Mouse (Mus musculus): ENCODE results near the gene Mok. TPM values are rescaled to one million over a fixed set of nuclear protein-coding genes. Genes with fewer than 3 reads are reported as not detected.

The Mok gene
- polyA plus RNA-seq, 1 experiment from 2014 or later: 6.2 TPM

- ATAC-seq (replicated peaks; ENCODE audit: low FRiP score): no peak
- Histone ChIP-seq H3K36me3 (peaks cover 6% of the 10 kb centered on the region; the same call in 1 of the 2 replicates), H3K4me2 (no peak overlapping the region), H3K4me1 (peaks cover 14% of the 10 kb centered on the region), H3K27ac (no peak overlapping the region), H3K9ac (no peak overlapping the region), H3K9me3 (replicated peaks) (no peaks in the 10 kb centered on the region), H3K27me3 (no peaks in the 10 kb centered on the region), H3K4me3 (replicated peaks) (no peak overlapping the region)
- WGBS: 91% methylated on average over 10 of the region's 10 CpGs
These were observed 38.8 kb downstream of the Mok start for GRCm38 (mm10) chr12:110801876-110802464.

GRCm38 (mm10) chr12:110799226-110799625 is 41.5 kb downstream of the Mok start:
- Histone ChIP-seq H3K9me3 (replicated peaks) (no peaks in the 10 kb centered on the region), H3K36me3 (0 out of 2 replicates have a peak, but pooled peaks cover 2% of the 10 kb centered on the region), H3K4me3 (replicated peaks) (no peak overlapping the region), H3K4me2 (no peak overlapping the region), H3K4me1 (peaks cover 20% of the 10 kb centered on the region), H3K27me3 (no peaks in the 10 kb centered on the region), H3K27ac (no peak overlapping the region), H3K9ac (no peak overlapping the region)
- 95% methylated on average over 4 of the region's 4 CpGs for WGBS
- ATAC-seq (replicated peaks; ENCODE audit: low FRiP score): no peak

- Histone ChIP-seq H3K4me3 (replicated peaks) (no peak overlapping the region), H3K27me3 (no peaks in the 10 kb centered on the region), H3K9ac (no peak overlapping the region), H3K36me3 (peaks cover 6% of the 10 kb centered on the region), H3K4me1 (peaks cover 19% of the 10 kb centered on the region), H3K27ac (peak overlapping the region; percentile 28), H3K9me3 (replicated peaks) (no peaks in the 10 kb centered on the region), H3K4me2 (no peak overlapping the region)
- peak; percentile 44; the same call in 1 of the 2 replicates for ATAC-seq (replicated peaks; ENCODE audit: low FRiP score)
- 74% methylated on average over 10 of the region's 10 CpGs for WGBS
These were observed 42.8 kb downstream of the Mok start for GRCm38 (mm10) chr12:110797842-110798431.

- 78% methylated on average over 6 of the region's 6 CpGs for WGBS
- peaks cover 13% of the 10 kb centered on the region for H3K36me3 ChIP-seq
- no peak overlapping the region for H3K9ac ChIP-seq
- no peaks in the 10 kb centered on the region for H3K9me3 ChIP-seq (replicated peaks)
- H3K4me3 ChIP-seq (replicated peaks): no peak overlapping the region
- peaks cover 19% of the 10 kb centered on the region for H3K4me1 ChIP-seq
- no peak for ATAC-seq (replicated peaks; ENCODE audit: low FRiP score)
- no peak overlapping the region for H3K4me2 ChIP-seq
- H3K27me3 ChIP-seq: no peaks in the 10 kb centered on the region
- H3K27ac ChIP-seq: peak overlapping the region; percentile 28; the same call in 1 of the 2 replicates
These were observed 43.5 kb downstream of the Mok start for GRCm38 (mm10) chr12:110797202-110797601.

GRCm38 (mm10) chr12:110796748-110797147 is 44.0 kb downstream of the Mok start:
- Histone ChIP-seq H3K4me1 (peaks cover 19% of the 10 kb centered on the region), H3K27ac (no peak overlapping the region), H3K27me3 (no peaks in the 10 kb centered on the region), H3K9me3 (replicated peaks) (no peaks in the 10 kb centered on the region), H3K4me2 (no peak overlapping the region), H3K36me3 (peaks cover 13% of the 10 kb centered on the region), H3K9ac (no peak overlapping the region), H3K4me3 (replicated peaks) (no peak overlapping the region)
- ATAC-seq (replicated peaks; ENCODE audit: low FRiP score): no peak
- 81% methylated on average over 6 of the region's 6 CpGs for WGBS

GRCm38 (mm10) chr12:110795035-110795434 is 45.7 kb downstream of the Mok start:
- WGBS: 86% methylated on average over 6 of the region's 6 CpGs
- ATAC-seq (replicated peaks; ENCODE audit: low FRiP score): no peak
- H3K36me3 ChIP-seq: peaks cover 13% of the 10 kb centered on the region

GRCm38 (mm10) chr12:110791026-110791425 is 49.7 kb downstream of the Mok start:
- H3K36me3 ChIP-seq: peaks cover 11% of the 10 kb centered on the region
- H3K4me3 ChIP-seq (replicated peaks): no peak overlapping the region
- peak overlapping the region; percentile 33; the same call in 1 of the 2 replicates for H3K27ac ChIP-seq
- no peak overlapping the region for H3K4me2 ChIP-seq
- 0 out of 2 replicates have a peak, but pooled peaks cover 3% of the 10 kb centered on the region for H3K4me1 ChIP-seq
- H3K9me3 ChIP-seq (replicated peaks): no peaks in the 10 kb centered on the region
- H3K27me3 ChIP-seq: no peaks in the 10 kb centered on the region
- no peak for ATAC-seq (replicated peaks; ENCODE audit: low FRiP score)
- 84% methylated on average over 8 of the region's 8 CpGs for WGBS
- H3K9ac ChIP-seq: no peak overlapping the region

More at GRCm38 (mm10) chr12:110795035-110795434, 45.7 kb downstream of the Mok start:
- Histone ChIP-seq H3K4me3 (replicated peaks) (no peak overlapping the region), H3K27ac (no peak overlapping the region), H3K4me2 (no peak overlapping the region), H3K9me3 (replicated peaks) (no peaks in the 10 kb centered on the region), H3K9ac (no peak overlapping the region), H3K4me1 (peaks cover 19% of the 10 kb centered on the region), H3K27me3 (no peaks in the 10 kb centered on the region)

- Histone ChIP-seq H3K27ac (peak overlapping the region; percentile 33; the same call in 1 of the 2 replicates), H3K4me2 (no peak overlapping the region), H3K4me1 (0 out of 2 replicates have a peak, but pooled peaks cover 3% of the 10 kb centered on the region), H3K9ac (no peak overlapping the region), H3K4me3 (replicated peaks) (no peak overlapping the region), H3K9me3 (replicated peaks) (no peaks in the 10 kb centered on the region), H3K36me3 (peaks cover 11% of the 10 kb centered on the region), H3K27me3 (no peaks in the 10 kb centered on the region)
- ATAC-seq (replicated peaks; ENCODE audit: low FRiP score): no peak
- WGBS: 87% methylated on average over 4 of the region's 4 CpGs
These were observed 50.2 kb downstream of the Mok start for GRCm38 (mm10) chr12:110790580-110790979.

GRCm38 (mm10) chr12:110786243-110786642 is 54.5 kb downstream of the Mok start:
- Histone ChIP-seq H3K4me1 (no peaks in the 10 kb centered on the region), H3K4me2 (no peak overlapping the region), H3K4me3 (replicated peaks) (no peak overlapping the region), H3K27me3 (no peaks in the 10 kb centered on the region), H3K9ac (no peak overlapping the region), H3K27ac (no peak overlapping the region), H3K36me3 (peaks cover 22% of the 10 kb centered on the region), H3K9me3 (replicated peaks) (no peaks in the 10 kb centered on the region)
- ATAC-seq (replicated peaks; ENCODE audit: low FRiP score): no peak
- 70% methylated on average over 4 of the region's 4 CpGs for WGBS

GRCm38 (mm10) chr12:110784211-110784610 is 56.5 kb downstream of the Mok start:
- H3K9me3 ChIP-seq (replicated peaks): no peaks in the 10 kb centered on the region
- no peak for ATAC-seq (replicated peaks; ENCODE audit: low FRiP score)
- no peaks in the 10 kb centered on the region for H3K27me3 ChIP-seq
- no peak overlapping the region for H3K4me2 ChIP-seq
- H3K4me1 ChIP-seq: no peaks in the 10 kb centered on the region
- H3K4me3 ChIP-seq (replicated peaks): no peak overlapping the region
- no peak overlapping the region for H3K27ac ChIP-seq
- no peak overlapping the region for H3K9ac ChIP-seq
- H3K36me3 ChIP-seq: peaks cover 41% of the 10 kb centered on the region
- WGBS: 89% methylated on average over 2 of the region's 2 CpGs

- ATAC-seq (replicated peaks; ENCODE audit: low FRiP score): no peak
These were observed 58.5 kb downstream of the Mok start for GRCm38 (mm10) chr12:110782278-110782677.

GRCm38 (mm10) chr12:110781181-110781580 is 59.6 kb downstream of the Mok start:
- Histone ChIP-seq H3K4me1 (no peaks in the 10 kb centered on the region), H3K27me3 (no peaks in the 10 kb centered on the region), H3K9ac (no peak overlapping the region), H3K36me3 (peaks cover 42% of the 10 kb centered on the region), H3K4me3 (replicated peaks) (no peak overlapping the region), H3K27ac (no peak overlapping the region), H3K9me3 (replicated peaks) (no peaks in the 10 kb centered on the region), H3K4me2 (no peak overlapping the region)
- ATAC-seq (replicated peaks; ENCODE audit: low FRiP score): no peak
- WGBS: 85% methylated on average over 8 of the region's 8 CpGs

More at GRCm38 (mm10) chr12:110782278-110782677, 58.5 kb downstream of the Mok start:
- no peak overlapping the region for H3K9ac ChIP-seq
- no peak overlapping the region for H3K4me2 ChIP-seq
- no peaks in the 10 kb centered on the region for H3K27me3 ChIP-seq
- 93% methylated on average over 1 of the region's 1 CpGs for WGBS
- no peaks in the 10 kb centered on the region for H3K4me1 ChIP-seq
- no peaks in the 10 kb centered on the region for H3K9me3 ChIP-seq (replicated peaks)
- H3K27ac ChIP-seq: no peak overlapping the region
- H3K36me3 ChIP-seq: peaks cover 42% of the 10 kb centered on the region
- no peak overlapping the region for H3K4me3 ChIP-seq (replicated peaks)

Data from kidney, embryonic 15.5 days (tissue).